Mouse (Mus musculus): ENCODE data around the gene Ap3b2. TPM values are rescaled to one million over a fixed set of nuclear protein-coding genes. Genes with fewer than 3 reads are reported as not detected.
"Not testable (repeated sequence)": the region's sequence is repeated elsewhere in the genome, so short reads cannot be mapped to it uniquely, and the experiment has no call there.

The Ap3b2 gene
- total RNA-seq, 2 experiments from 2014 or later, result 162 to 180 TPM

- TF ChIP-seq CTCF (conservative IDR thresholded peaks at IDR 0.05), result peak; percentile 68
- no peak overlapping the region for H3K27ac ChIP-seq
- no peak for DNase-seq (ENCODE audit: low spot score in 2 of 2)
- no peak overlapping the region for H3K4me3 ChIP-seq
These were observed 22.7 kb upstream of the Ap3b2 start for GRCm38 (mm10) chr7:81516154-81517030.

GRCm38 (mm10) chr7:81514906-81515590, 21.3 kb upstream of the Ap3b2 start:
- no peak overlapping the region for H3K4me3 ChIP-seq
- DNase-seq (ENCODE audit: low spot score in 2 of 2), result no peak
- no peak for TF ChIP-seq CTCF (conservative IDR thresholded peaks at IDR 0.05)
- H3K27ac ChIP-seq, result no peak overlapping the region

GRCm38 (mm10) chr7:81501050-81501449, 7.3 kb upstream of the Ap3b2 start:
- TF ChIP-seq CTCF (conservative IDR thresholded peaks at IDR 0.05), result no peak
- no peak overlapping the region for H3K27ac ChIP-seq
- DNase-seq (ENCODE audit: low spot score in 2 of 2), result no peak
- no peak overlapping the region for H3K4me3 ChIP-seq

GRCm38 (mm10) chr7:81498181-81498580, 4.5 kb upstream of the Ap3b2 start, which contains the start of gene BC048679:
TSS of gene BC048679 (minus strand) at chr7:81498281.
- H3K4me3 ChIP-seq, result no peak within 1 kb of the TSS

GRCm38 (mm10) chr7:81497171-81497570, 3.4 kb upstream of the Ap3b2 start:
- DNase-seq (ENCODE audit: low spot score in 2 of 2), result no peak
- H3K27ac ChIP-seq, result no peak overlapping the region
- TF ChIP-seq CTCF (conservative IDR thresholded peaks at IDR 0.05), result no peak
- no peak overlapping the region for H3K4me3 ChIP-seq

More at GRCm38 (mm10) chr7:81498181-81498580, 4.5 kb upstream of the Ap3b2 start, which contains the start of gene BC048679:
- TF ChIP-seq CTCF (conservative IDR thresholded peaks at IDR 0.05), result no peak
- DNase-seq (ENCODE audit: low spot score in 2 of 2), result no peak
- H3K27ac ChIP-seq, result no peak within 1 kb of the TSS

GRCm38 (mm10) chr7:81492628-81493027, 1.1 kb downstream of the Ap3b2 start:
- Histone ChIP-seq H3K4me3 (peak overlapping the region; percentile 92), H3K27ac (peak overlapping the region; percentile 99; the same call in 1 of the 2 replicates)
- no peak for TF ChIP-seq CTCF (conservative IDR thresholded peaks at IDR 0.05)
- no peak for DNase-seq (ENCODE audit: low spot score in 2 of 2)

GRCm38 (mm10) chr7:81489649-81490048, 4.1 kb downstream of the Ap3b2 start:
- Histone ChIP-seq H3K27ac (no peak overlapping the region), H3K4me3 (no peak overlapping the region)
- TF ChIP-seq CTCF (conservative IDR thresholded peaks at IDR 0.05), result no peak
- no peak for DNase-seq (ENCODE audit: low spot score in 2 of 2)

- Histone ChIP-seq H3K27ac (peak overlapping the region; percentile 23; the same call in 1 of the 2 replicates), H3K4me3 (no peak overlapping the region)
- DNase-seq (ENCODE audit: low spot score in 2 of 2), result no peak
- TF ChIP-seq CTCF (conservative IDR thresholded peaks at IDR 0.05), result no peak
These were observed 12.9 kb downstream of the Ap3b2 start for GRCm38 (mm10) chr7:81480800-81481199.

- no peak for TF ChIP-seq CTCF (conservative IDR thresholded peaks at IDR 0.05)
- Histone ChIP-seq H3K4me3 (no peak overlapping the region), H3K27ac (no peak overlapping the region)
- no peak for DNase-seq (ENCODE audit: low spot score in 2 of 2)
These were observed 14.1 kb downstream of the Ap3b2 start for GRCm38 (mm10) chr7:81479531-81480090.

- TF ChIP-seq CTCF (conservative IDR thresholded peaks at IDR 0.05), result peak; percentile 56
- H3K4me3 ChIP-seq; DNase-seq (ENCODE audit: low spot score in 2 of 2); H3K27ac ChIP-seq: not testable (repeated sequence)
These were observed 15.5 kb downstream of the Ap3b2 start for GRCm38 (mm10) chr7:81478261-81478660.

- no peak for DNase-seq (ENCODE audit: low spot score in 2 of 2)
- no peak for TF ChIP-seq CTCF (conservative IDR thresholded peaks at IDR 0.05)
- H3K27ac ChIP-seq, result 0 out of 2 replicates have a peak overlapping the region, but pooled peaks have one; percentile 10
- no peak overlapping the region for H3K4me3 ChIP-seq
These were observed 16.9 kb downstream of the Ap3b2 start for GRCm38 (mm10) chr7:81476833-81477232.

GRCm38 (mm10) chr7:81475221-81475620, 18.5 kb downstream of the Ap3b2 start:
- TF ChIP-seq CTCF (conservative IDR thresholded peaks at IDR 0.05), result no peak
- no peak for DNase-seq (ENCODE audit: low spot score in 2 of 2)
- H3K4me3 ChIP-seq, result no peak overlapping the region
- peak overlapping the region; percentile 43; the same call in 1 of the 2 replicates for H3K27ac ChIP-seq

GRCm38 (mm10) chr7:81464906-81465450, 28.7 kb downstream of the Ap3b2 start:
- H3K4me3 ChIP-seq, result no peak overlapping the region
- DNase-seq (ENCODE audit: low spot score in 2 of 2), result no peak
- TF ChIP-seq CTCF (conservative IDR thresholded peaks at IDR 0.05), result no peak
- H3K27ac ChIP-seq, result no peak overlapping the region

Data from layer of hippocampus, adult 2 months (tissue).